Mouse (Mus musculus): ENCODE measurements around the gene Psg21. TPM values are rescaled to one million over a fixed set of nuclear protein-coding genes. Genes with fewer than 3 reads are reported as not detected.
A peak's percentile ranks its signal among the peaks of the same experiment; 100 is the strongest.
"Not testable (repeated sequence)": the region's sequence is repeated elsewhere in the genome, so short reads cannot be mapped to it uniquely, and the experiment has no call there.

Psg21 gene
- 0.14 and 0.16 TPM in 2 replicates for polyA plus RNA-seq (2012; rRNA removed)

DNA sequence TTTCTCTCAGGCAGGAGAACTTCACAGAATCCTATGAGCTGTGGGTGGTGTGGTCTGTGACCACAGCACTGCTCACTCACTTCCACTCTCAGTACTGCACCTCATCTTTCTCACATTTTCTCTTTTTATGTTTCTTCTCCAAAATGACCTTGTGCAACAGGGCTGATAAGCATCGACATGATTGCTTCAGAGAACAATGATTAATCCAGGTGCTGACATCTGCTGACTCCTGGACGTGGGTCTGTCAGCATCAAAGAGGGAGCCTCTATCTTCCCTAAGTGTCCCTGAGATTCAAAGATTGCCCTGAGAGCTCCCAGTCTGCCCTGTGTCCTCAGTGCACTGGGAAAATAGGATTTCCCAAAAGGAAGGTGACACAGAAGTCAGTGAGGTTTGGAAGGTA, at the start of gene Psg21:
Psg21 (minus strand) TSS at position 101 of the 400 bp plus-strand sequence.
- DNase-seq (ENCODE audit: low read depth) = not testable (repeated sequence)

DNA sequence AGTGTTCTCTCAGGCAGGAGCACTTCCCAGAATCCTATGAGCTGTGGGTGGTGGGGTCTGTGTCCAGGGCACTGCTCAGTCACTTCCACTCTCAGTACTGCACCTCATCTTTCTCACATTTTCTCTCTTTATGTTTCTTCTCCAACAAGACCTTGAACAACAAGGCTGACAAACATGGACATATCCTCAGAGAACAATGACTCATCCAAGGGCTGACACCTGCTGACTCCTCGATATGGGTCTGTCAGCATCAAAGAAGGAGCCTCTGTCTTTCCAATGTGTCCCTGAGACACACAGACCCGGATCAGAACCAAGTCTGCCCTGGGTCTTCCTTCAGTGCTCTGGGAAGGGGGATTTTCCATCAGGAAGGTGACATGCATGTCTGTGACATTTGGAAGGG, 29.6 kb upstream of the Psg21 start, which contains the start of gene Psg20:
Psg20 (minus strand) TSS at position 101 of the 400 bp plus-strand sequence.
- DNase-seq (ENCODE audit: low read depth) = no peak
- no peak for TF ChIP-seq POLR2A (IDR thresholded peaks at IDR 0.05; ENCODE audit: borderline replicate concordance, extremely low read depth, insufficient read depth, insufficient read length, poor library complexity, severe bottlenecking)
- no peak for TF ChIP-seq CTCF (IDR thresholded peaks at IDR 0.05; ENCODE audit: borderline replicate concordance, extremely low read depth, insufficient read depth, insufficient read length)

DNA sequence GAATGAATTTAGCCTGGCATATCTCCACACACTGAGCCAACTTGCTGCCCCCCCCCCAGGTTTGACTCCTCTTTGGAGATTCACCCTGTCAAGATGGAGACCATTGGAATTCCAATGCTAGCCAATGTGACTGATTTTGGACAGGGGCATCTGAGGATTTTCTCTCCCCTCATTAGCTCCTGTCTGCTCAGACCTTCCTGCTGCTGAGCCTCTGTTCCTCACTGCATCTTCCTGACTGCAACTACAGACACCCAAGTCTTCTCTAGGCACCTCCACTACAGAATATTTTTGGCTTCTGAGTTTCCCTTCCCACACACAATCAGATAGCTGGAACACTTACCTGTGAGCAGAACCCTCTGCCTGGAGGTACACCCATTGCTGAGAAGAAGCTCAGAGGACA, 29.1 kb upstream of the Psg21 start:
- TF ChIP-seq CTCF (IDR thresholded peaks at IDR 0.05; ENCODE audit: borderline replicate concordance, extremely low read depth, insufficient read depth, insufficient read length) (no peak), POLR2A (IDR thresholded peaks at IDR 0.05; ENCODE audit: borderline replicate concordance, extremely low read depth, insufficient read depth, insufficient read length, poor library complexity, severe bottlenecking) (no peak)
- no peak for DNase-seq (ENCODE audit: low read depth)

DNA sequence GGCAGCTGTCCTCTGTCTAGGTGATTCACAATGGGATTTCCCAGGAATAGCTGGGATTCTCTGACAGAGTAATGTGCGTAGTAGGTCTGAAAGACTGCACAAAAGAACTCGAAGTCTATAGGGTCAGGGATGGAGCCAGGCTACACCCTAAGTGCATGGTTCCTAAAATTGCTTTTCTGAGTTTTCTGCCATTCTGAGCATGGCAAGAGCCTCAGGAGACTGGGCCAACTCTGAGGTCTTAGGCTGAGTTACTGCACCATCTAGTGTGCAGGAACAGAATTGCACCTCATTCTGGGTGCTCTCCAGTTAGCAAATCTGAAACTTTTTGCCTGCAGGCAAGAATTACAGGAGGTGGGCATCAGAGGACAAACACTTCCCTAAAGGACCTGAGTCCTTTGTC, 23.2 kb upstream of the Psg21 start:
- TF ChIP-seq POLR2A (IDR thresholded peaks at IDR 0.05; ENCODE audit: borderline replicate concordance, extremely low read depth, insufficient read depth, insufficient read length, poor library complexity, severe bottlenecking) (no peak), CTCF (IDR thresholded peaks at IDR 0.05; ENCODE audit: borderline replicate concordance, extremely low read depth, insufficient read depth, insufficient read length) (peak; percentile 71; the same call in 1 of the 2 replicates)
- peak; percentile 60 for DNase-seq (ENCODE audit: low read depth)

DNA sequence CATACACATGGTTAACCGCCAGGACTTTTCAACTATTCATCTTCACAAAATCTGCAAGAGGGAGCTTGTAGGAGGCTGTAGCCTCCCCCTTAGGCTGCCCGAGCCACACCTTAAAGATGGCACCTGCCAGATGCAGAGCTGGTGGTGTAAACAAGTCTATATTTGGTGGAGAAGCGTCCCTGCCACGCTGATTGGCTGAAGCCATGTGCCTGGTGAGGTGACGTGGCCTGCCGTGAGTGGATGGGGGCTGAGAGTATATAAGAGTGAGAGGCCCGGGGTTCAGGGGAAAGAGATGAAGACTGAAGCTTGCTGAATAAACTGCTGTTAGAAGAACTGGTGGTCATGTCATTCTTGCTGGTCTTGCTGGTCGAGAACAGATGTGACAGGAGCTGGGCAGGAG, 29.6 kb downstream of the Psg21 start:
- not testable (repeated sequence) for DNase-seq (ENCODE audit: low read depth)

DNA sequence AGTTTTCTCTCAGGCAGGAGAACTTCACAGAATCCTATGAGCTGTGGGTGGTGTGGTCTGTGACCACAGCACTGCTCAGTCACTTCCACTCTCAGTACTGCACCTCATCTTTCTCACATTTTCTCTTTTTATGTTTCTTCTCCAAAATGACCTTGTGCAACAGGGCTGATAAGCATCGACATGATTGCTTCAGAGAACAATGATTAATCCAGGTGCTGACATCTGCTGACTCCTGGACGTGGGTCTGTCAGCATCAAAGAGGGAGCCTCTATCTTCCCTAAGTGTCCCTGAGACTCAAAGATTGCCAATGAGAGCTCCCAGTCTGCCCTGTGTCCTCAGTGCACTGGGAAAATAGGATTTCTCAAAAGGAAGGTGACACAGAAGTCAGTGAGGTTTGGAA, 40.1 kb downstream of the Psg21 start, which contains the start of gene Psg23:
Psg23 (minus strand) TSS at position 101 of the 400 bp plus-strand sequence.
- DNase-seq (ENCODE audit: low read depth) = not testable (repeated sequence)

Other genes with a start within 250 kb of the Psg21 start
- gene Psg28, start 224.7 kb downstream of the Psg21 start, polyA plus RNA-seq (2012; rRNA removed) = 0.05 TPM in 1 of 2 replicates, not detected in the other
- not detected in 2 replicates for gene Psg26, start 172.5 kb downstream of the Psg21 start, polyA plus RNA-seq (2012; rRNA removed)
- gene Psg25, start 124.5 kb downstream of the Psg21 start, polyA plus RNA-seq (2012; rRNA removed) = 0.03 and 0.04 TPM in 2 replicates
- 0.06 and 0.07 TPM in 2 replicates for gene Psg27, start 89.4 kb downstream of the Psg21 start, polyA plus RNA-seq (2012; rRNA removed)
- 0.04 TPM in 1 of 2 replicates, not detected in the other for gene Psg23, start 40.2 kb downstream of the Psg21 start, polyA plus RNA-seq (2012; rRNA removed)
- not detected in 2 replicates for gene Psg20, start 29.5 kb upstream of the Psg21 start, polyA plus RNA-seq (2012; rRNA removed)
- gene Psg22, start 61.4 kb upstream of the Psg21 start, polyA plus RNA-seq (2012; rRNA removed) = not detected in 2 replicates
- 0.07 TPM in 1 of 2 replicates, not detected in the other for gene Psg19, start 141.8 kb upstream of the Psg21 start, polyA plus RNA-seq (2012; rRNA removed)
- 0.16 and 0.19 TPM in 2 replicates for gene Psg17, start 164.9 kb upstream of the Psg21 start, polyA plus RNA-seq (2012; rRNA removed)
- 0.57 and 0.98 TPM in 2 replicates for gene Mill2, start 183.2 kb upstream of the Psg21 start, polyA plus RNA-seq (2012; rRNA removed)
- 8.3 and 8.5 TPM in 2 replicates for gene Pglyrp1, start 214.6 kb upstream of the Psg21 start, polyA plus RNA-seq (2012; rRNA removed)

Data from brain, embryonic 14.5 days (tissue).